Mouse (Mus musculus) hindbrain, embryonic 14.5 days (tissue): ENCODE results near the gene Nhp2. TPM values are rescaled to one million over a fixed set of nuclear protein-coding genes. Genes with fewer than 3 reads are reported as not detected.
"Not testable (repeated sequence)": the region's sequence is repeated elsewhere in the genome, so short reads cannot be mapped to it uniquely, and the experiment has no call there.

Source experiments
- ATAC-seq: fragments of 200-750 bp; cut with Nextera tagmentation; 2 replicates; pipeline ENCODE4 v1.8.0; 2017; ENCODE audit warnings: moderate number of reproducible peaks, mild to moderate bottlenecking, moderate TSS enrichment, moderate library complexity; ENCODE audit not compliant: low FRiP score
- DNase-seq: peaks from one replicate; pipeline ENCODE4 v3.0.0-alpha.2; 2015; ENCODE audit warnings: low spot score
- H3K27ac ChIP-seq: fragments of 300-500 bp; sonication (generic); 2 replicates; pipeline ENCODE4 v1.5.1; 2014; ENCODE audit warnings: mild to moderate bottlenecking, moderate library complexity
- H3K27me3 ChIP-seq: fragments of 300-500 bp; sonication (generic); 2 replicates; pipeline ENCODE4 v1.6.1; 2014; ENCODE audit warnings: mild to moderate bottlenecking, low read length, mixed read lengths; ENCODE audit not compliant: control insufficient read depth, insufficient read depth
- H3K36me3 ChIP-seq: fragments of 300-500 bp; sonication (generic); replicated peaks from 2 replicates; pipeline ENCODE4 v1.6.1; 2014; ENCODE audit not compliant: control insufficient read depth, insufficient read depth
- H3K4me1 ChIP-seq: fragments of 300-500 bp; sonication (generic); replicated peaks from 2 replicates; pipeline ENCODE4 v1.6.1; 2014; ENCODE audit warnings: antibody characterized with exemption, low read length, mixed read lengths; ENCODE audit not compliant: control insufficient read depth, insufficient read depth
- H3K4me2 ChIP-seq: fragments of 300-500 bp; sonication (generic); replicated peaks from 2 replicates; pipeline ENCODE4 v1.6.1; 2014; ENCODE audit warnings: mild to moderate bottlenecking, moderate library complexity
- H3K4me3 ChIP-seq: fragments of 300-500 bp; sonication (generic); replicated peaks from 2 replicates; pipeline ENCODE4 v1.5.1; 2014; ENCODE audit warnings: mild to moderate bottlenecking, low read length
- H3K9ac ChIP-seq: fragments of 300-500 bp; sonication (generic); 2 replicates; pipeline ENCODE4 v1.6.1; 2014
- H3K9me3 ChIP-seq: fragments of 300-500 bp; sonication (generic); 2 replicates; pipeline ENCODE4 v1.6.1; 2016; ENCODE audit warnings: low read length; ENCODE audit not compliant: control insufficient read depth
- WGBS: fragments of 180-500 bp; shearing (Covaris S2); extraction: QIAGEN DNeasy Blood & Tissue Kit; methylation state at CpG from one replicate; pipeline ENCODE4 v1.1.7; 2014; 5-methylcytosine and 5-hydroxymethylcytosine counted together
- polyA plus RNA-seq: library from polyadenylated mRNA; unstranded; fragments of >200 nt; fragmentation: Nextera tagmentation; extraction: Ambion mirVana; gene quantifications from 2 replicates; pipeline ENCODE4 v1.2.1, GENCODE M21; 2014

The Nhp2 gene
- polyA plus RNA-seq, 1 experiment from 2014 or later = 118 TPM

GRCm38 (mm10) chr11:51597553-51597952 lies 22.0 kb upstream of the Nhp2 start:
- 72% methylated on average over 2 of the region's 2 CpGs for WGBS
- H3K4me1 ChIP-seq = no peaks in the 10 kb centered on the region
- no peak overlapping the region for H3K4me3 ChIP-seq
- no peak overlapping the region for H3K27ac ChIP-seq
- H3K9ac ChIP-seq = no peak overlapping the region
- H3K36me3 ChIP-seq = peaks cover 100% of the 10 kb centered on the region
- ATAC-seq (no peak), DNase-seq (no peak)
- H3K9me3 ChIP-seq = no peaks in the 10 kb centered on the region
- H3K4me2 ChIP-seq = no peak overlapping the region
- H3K27me3 ChIP-seq = no peaks in the 10 kb centered on the region

DNA sequence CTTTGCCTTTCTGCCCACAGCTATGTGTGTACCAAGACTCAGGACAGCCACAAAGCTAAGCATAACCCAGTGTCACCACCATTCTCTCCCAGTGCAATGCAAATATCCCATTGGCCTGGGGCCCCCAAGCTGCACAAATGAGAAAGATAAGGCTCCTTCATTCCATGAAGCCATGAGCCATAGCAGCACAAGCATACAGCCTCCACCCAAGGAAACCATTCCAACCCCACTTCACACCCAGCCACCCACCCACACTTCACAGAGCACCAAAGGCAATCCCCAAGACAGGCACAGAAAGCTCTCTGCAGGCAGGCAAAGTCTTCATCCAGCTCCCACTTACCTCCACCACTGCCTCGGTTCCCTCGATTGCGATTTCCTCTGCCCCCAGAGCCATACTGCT lies 17.3 kb upstream of the Nhp2 start:
- Histone ChIP-seq H3K4me1 (peaks cover 22% of the 10 kb centered on the region), H3K27me3 (no peaks in the 10 kb centered on the region), H3K36me3 (peaks cover 82% of the 10 kb centered on the region), H3K4me2 (no peak overlapping the region), H3K4me3 (no peak overlapping the region), H3K9ac (no peak overlapping the region), H3K27ac (no peak overlapping the region), H3K9me3 (no peaks in the 10 kb centered on the region)
- WGBS = 94% methylated on average over 3 of the region's 3 CpGs
- ATAC-seq = no peak
- no peak for DNase-seq

- peaks cover 26% of the 10 kb centered on the region for H3K4me1 ChIP-seq
- no peaks in the 10 kb centered on the region for H3K9me3 ChIP-seq
- under 1% methylated on average over 81 of the region's 81 CpGs for WGBS
- H3K27me3 ChIP-seq = no peaks in the 10 kb centered on the region
- H3K36me3 ChIP-seq = peaks cover 46% of the 10 kb centered on the region
- H3K4me3 ChIP-seq = peak overlapping the region; percentile 96
- ATAC-seq (peak; percentile 54), DNase-seq (peak; percentile 75)
- peak overlapping the region; percentile 94 for H3K27ac ChIP-seq
- H3K9ac ChIP-seq = peak overlapping the region; percentile 98
- H3K4me2 ChIP-seq = peak overlapping the region; percentile 87
Measured at GRCm38 (mm10) chr11:51605602-51606446, 13.7 kb upstream of the Nhp2 start.

DNA sequence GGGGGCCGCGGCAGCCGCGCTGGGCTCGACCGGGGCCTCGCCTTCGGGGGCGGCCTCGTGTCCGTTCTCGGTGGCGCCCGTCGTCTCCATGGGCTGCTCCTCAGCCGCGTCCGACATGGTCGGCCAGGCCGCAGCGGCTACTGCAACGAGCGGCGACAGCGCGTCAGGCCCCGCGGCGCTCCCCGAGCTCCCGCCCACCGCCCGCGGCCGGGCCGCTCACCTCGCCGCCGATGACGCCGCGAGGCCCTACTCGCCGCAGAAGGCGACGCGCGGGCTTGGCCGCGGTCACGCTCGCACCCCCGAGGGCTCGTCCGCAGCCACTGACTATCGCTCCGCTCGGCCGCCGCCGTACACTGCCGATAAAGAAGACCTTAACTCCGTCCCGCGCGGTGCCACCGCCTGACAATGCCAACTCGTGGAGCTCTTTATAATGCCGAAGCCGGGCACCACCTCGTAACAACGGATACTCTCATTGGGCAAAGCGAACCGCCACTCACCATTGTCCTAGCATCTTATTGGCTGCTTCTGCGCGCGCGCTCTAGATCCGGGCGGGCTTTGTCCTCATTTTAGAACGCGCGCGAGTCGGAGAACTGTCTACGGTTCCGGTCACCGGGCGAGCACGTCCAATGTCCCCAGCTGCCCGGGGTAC lies 13.0 kb upstream of the Nhp2 start, which contains the start of gene Hnrnpab:
Gene Hnrnpab (minus strand): TSS at position 401 of the 649 bp plus-strand sequence.
- H3K9me3 ChIP-seq = no peaks in the 10 kb centered on the region
- peak within 1 kb of the TSS; percentile 98 for H3K9ac ChIP-seq
- WGBS = under 1% methylated on average over 90 of the region's 91 CpGs
- peak; percentile 99 for DNase-seq
- H3K27me3 ChIP-seq = no peaks in the 10 kb centered on the region
- peaks cover 26% of the 10 kb centered on the region for H3K4me1 ChIP-seq
- peaks cover 38% of the 10 kb centered on the region for H3K36me3 ChIP-seq
- H3K4me3 ChIP-seq = peak within 1 kb of the TSS; percentile 96
- peak within 1 kb of the TSS; percentile 94 for H3K27ac ChIP-seq
- H3K4me2 ChIP-seq = peak within 1 kb of the TSS; percentile 87
- ATAC-seq = peak; percentile 95

DNA sequence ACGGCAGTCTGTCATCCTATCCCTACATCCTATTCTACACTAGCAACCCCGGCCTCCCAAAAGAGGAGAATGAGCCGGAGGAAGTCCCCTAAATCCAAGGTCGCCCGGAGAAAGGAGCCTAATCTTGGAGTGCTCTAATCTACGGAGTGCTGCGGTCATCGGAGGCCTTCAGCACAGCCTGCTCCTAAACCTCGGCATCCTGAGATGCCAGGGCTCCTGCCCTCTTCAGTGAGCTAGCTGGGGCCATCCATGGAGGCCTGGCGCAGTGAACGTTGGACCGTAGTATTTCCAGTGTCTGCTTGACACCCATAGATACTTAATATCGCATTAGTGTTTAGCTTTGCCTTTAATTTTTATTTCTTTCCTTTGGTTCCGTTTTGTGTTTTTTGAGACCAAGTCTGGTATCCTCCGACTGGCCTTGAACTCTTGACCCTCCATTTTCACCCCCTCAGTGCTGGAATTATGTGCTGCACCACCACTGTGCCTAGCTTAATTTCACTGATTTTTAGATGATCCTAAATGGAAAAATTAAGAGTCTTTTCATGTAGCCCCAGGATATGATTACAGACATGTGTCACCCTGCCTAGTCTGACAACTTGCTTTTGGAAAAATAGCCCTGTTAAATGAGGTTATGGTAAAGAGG lies 12.3 kb upstream of the Nhp2 start:
- Histone ChIP-seq H3K27ac (peak overlapping the region; percentile 91), H3K4me1 (peaks cover 26% of the 10 kb centered on the region), H3K9me3 (no peaks in the 10 kb centered on the region), H3K4me2 (peak overlapping the region; percentile 80), H3K9ac (peak overlapping the region; percentile 98), H3K36me3 (peaks cover 32% of the 10 kb centered on the region), H3K27me3 (no peaks in the 10 kb centered on the region), H3K4me3 (peak overlapping the region; percentile 96)
- peak; percentile 52; the same call in 1 of the 2 replicates for ATAC-seq
- WGBS = 10% methylated on average over 15 of the region's 15 CpGs
- no peak for DNase-seq

- no peaks in the 10 kb centered on the region for H3K9me3 ChIP-seq
- H3K4me1 ChIP-seq = peaks cover 16% of the 10 kb centered on the region
- DNase-seq (no peak), ATAC-seq (no peak)
- 85% methylated on average over 3 of the region's 3 CpGs for WGBS
- no peaks in the 10 kb centered on the region for H3K27me3 ChIP-seq
- peaks cover 10% of the 10 kb centered on the region for H3K36me3 ChIP-seq
- no peak overlapping the region for H3K9ac ChIP-seq
- H3K4me2 ChIP-seq = no peak overlapping the region
- no peak overlapping the region for H3K27ac ChIP-seq
- H3K4me3 ChIP-seq = no peak overlapping the region
Measured at GRCm38 (mm10) chr11:51609266-51609909, 10.1 kb upstream of the Nhp2 start.

DNA sequence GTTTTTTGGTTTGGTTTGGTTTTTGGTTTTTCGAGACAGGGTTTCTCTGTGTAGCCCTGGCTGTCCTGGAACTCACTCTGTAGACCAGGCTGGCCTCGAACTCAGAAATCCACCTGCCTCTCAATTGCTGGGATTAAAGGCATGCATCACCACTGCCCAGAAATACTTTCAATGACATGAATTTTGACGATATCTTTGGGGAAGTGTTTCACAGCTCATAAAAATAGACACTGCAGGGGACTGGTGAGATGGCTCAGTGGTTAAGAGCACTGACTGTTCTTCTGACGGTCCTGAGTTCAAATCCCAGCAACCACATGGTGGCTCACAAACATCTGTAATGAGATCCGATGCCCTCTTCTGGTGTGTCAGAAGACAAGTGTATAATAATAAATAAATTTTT lies 9.6 kb upstream of the Nhp2 start:
- not testable (repeated sequence) for DNase-seq, H3K9me3 ChIP-seq, H3K27ac ChIP-seq, H3K4me2 ChIP-seq, H3K4me3 ChIP-seq, H3K36me3 ChIP-seq, H3K27me3 ChIP-seq, ATAC-seq, H3K9ac ChIP-seq
- 92% methylated on average over 5 of the region's 5 CpGs for WGBS
- peaks cover 11% of the 10 kb centered on the region; the same call in 1 of the 2 replicates for H3K4me1 ChIP-seq

- no peak overlapping the region for H3K4me3 ChIP-seq
- H3K27me3 ChIP-seq = no peaks in the 10 kb centered on the region
- no peak overlapping the region for H3K27ac ChIP-seq
- DNase-seq = no peak
- H3K4me1 ChIP-seq = peaks cover 5% of the 10 kb centered on the region; the same call in 1 of the 2 replicates
- no peak overlapping the region for H3K9ac ChIP-seq
- 83% methylated on average over 8 of the region's 8 CpGs for WGBS
- no peaks in the 10 kb centered on the region for H3K36me3 ChIP-seq
- no peaks in the 10 kb centered on the region for H3K9me3 ChIP-seq
- ATAC-seq = no peak
- no peak overlapping the region for H3K4me2 ChIP-seq
Measured at GRCm38 (mm10) chr11:51614256-51614655, 5.3 kb upstream of the Nhp2 start.

GRCm38 (mm10) chr11:51615129-51615528 lies 4.4 kb upstream of the Nhp2 start:
- Histone ChIP-seq H3K36me3 (no peaks in the 10 kb centered on the region), H3K27ac (no peak overlapping the region), H3K27me3 (no peaks in the 10 kb centered on the region), H3K4me3 (peak overlapping the region; percentile 27), H3K4me2 (peak overlapping the region; percentile 57), H3K4me1 (peaks cover 7% of the 10 kb centered on the region), H3K9me3 (no peaks in the 10 kb centered on the region), H3K9ac (peak overlapping the region; percentile 57)
- DNase-seq = no peak
- no peak for ATAC-seq
- WGBS = 51% methylated on average over 7 of the region's 7 CpGs
